Mouse (Mus musculus): ENCODE results near the gene Notch1. TPM values are rescaled to one million over a fixed set of nuclear protein-coding genes. Genes with fewer than 3 reads are reported as not detected.
A peak's percentile ranks its signal among the peaks of the same experiment; 100 is the strongest.

The Notch1 gene
- total RNA-seq, 2 experiments from 2014 or later: 9.3 to 19.0 TPM

GRCm38 (mm10) chr2:26417066-26417465 lies 99.4 kb downstream of the Notch1 start:
- no peak for ATAC-seq (replicated peaks; ENCODE audit: poor library complexity)

GRCm38 (mm10) chr2:26410931-26411411 lies 105.5 kb downstream of the Notch1 start:
- no peak for ATAC-seq (replicated peaks; ENCODE audit: poor library complexity)

GRCm38 (mm10) chr2:26410091-26410490 lies 106.4 kb downstream of the Notch1 start:
- ATAC-seq (replicated peaks; ENCODE audit: poor library complexity): no peak

- ATAC-seq (replicated peaks; ENCODE audit: poor library complexity): no peak
These were observed 107.1 kb downstream of the Notch1 start for GRCm38 (mm10) chr2:26409362-26409761.

GRCm38 (mm10) chr2:26408515-26409356 lies 107.7 kb downstream of the Notch1 start, which contains the start of gene Inpp5e:
TSS of gene Inpp5e (minus strand) at chr2:26409203.
- ATAC-seq (replicated peaks; ENCODE audit: poor library complexity): peak; percentile 98

Other genes with a start within 250 kb of the Notch1 start
- gene Ccdc187, start 222.1 kb downstream of the Notch1 start, total RNA-seq (2015): not detected in 2 replicates
- gene Ccdc187, start 222.1 kb downstream of the Notch1 start, total RNA-seq (2017): not detected in 2 replicates
- 6.7 and 7.1 TPM in 2 replicates for gene Gpsm1, start 201.1 kb downstream of the Notch1 start, total RNA-seq (2015)
- gene Gpsm1, start 201.1 kb downstream of the Notch1 start, total RNA-seq (2017): 7.4 and 11.9 TPM in 2 replicates
- gene Dnlz, start 164.6 kb downstream of the Notch1 start, total RNA-seq (2015): 6.4 and 6.8 TPM in 2 replicates
- gene Dnlz, start 164.6 kb downstream of the Notch1 start, total RNA-seq (2017): 5.8 and 6.9 TPM in 2 replicates
- gene Card9, start 155.7 kb downstream of the Notch1 start, total RNA-seq (2015): 27.3 and 33.3 TPM in 2 replicates
- gene Card9, start 155.7 kb downstream of the Notch1 start, total RNA-seq (2017): 99.2 and 121 TPM in 2 replicates
- 15.6 and 23.2 TPM in 2 replicates for gene Snapc4, start 136.0 kb downstream of the Notch1 start, total RNA-seq (2015)
- gene Snapc4, start 136.0 kb downstream of the Notch1 start, total RNA-seq (2017): 35.6 and 41.8 TPM in 2 replicates
- 44.4 and 53.5 TPM in 2 replicates for gene Entr1, start 127.3 kb downstream of the Notch1 start, total RNA-seq (2015)
- 33.6 and 37.9 TPM in 2 replicates for gene Entr1, start 127.3 kb downstream of the Notch1 start, total RNA-seq (2017)
- gene Pmpca, start 127.3 kb downstream of the Notch1 start, total RNA-seq (2015): 36.7 and 50.1 TPM in 2 replicates
- 52.8 and 62.4 TPM in 2 replicates for gene Pmpca, start 127.3 kb downstream of the Notch1 start, total RNA-seq (2017)
- gene Inpp5e, start 107.5 kb downstream of the Notch1 start, total RNA-seq (2015): 13.5 and 13.9 TPM in 2 replicates
- gene Inpp5e, start 107.5 kb downstream of the Notch1 start, total RNA-seq (2017): 5.3 and 7.1 TPM in 2 replicates
- 33.9 and 48.3 TPM in 2 replicates for gene Sec16a, start 71.4 kb downstream of the Notch1 start, total RNA-seq (2015)
- 23.9 and 29.7 TPM in 2 replicates for gene Sec16a, start 71.4 kb downstream of the Notch1 start, total RNA-seq (2017)
- gene Egfl7, start 63.4 kb upstream of the Notch1 start, total RNA-seq (2015): 29.9 and 58.3 TPM in 2 replicates
- gene Egfl7, start 63.4 kb upstream of the Notch1 start, total RNA-seq (2017): 24.6 and 24.9 TPM in 2 replicates
- gene Gm20532, start 70.0 kb upstream of the Notch1 start, total RNA-seq (2015): not detected in 2 replicates
- gene Gm20532, start 70.0 kb upstream of the Notch1 start, total RNA-seq (2017): not detected in 2 replicates
- 47.8 and 50.3 TPM in 2 replicates for gene Agpat2, start 87.8 kb upstream of the Notch1 start, total RNA-seq (2015)
- gene Agpat2, start 87.8 kb upstream of the Notch1 start, total RNA-seq (2017): 43.5 and 52.3 TPM in 2 replicates
- gene Fam69b, start 111.8 kb upstream of the Notch1 start, total RNA-seq (2015): 2.8 and 4.8 TPM in 2 replicates
- 9.2 and 9.4 TPM in 2 replicates for gene Fam69b, start 111.8 kb upstream of the Notch1 start, total RNA-seq (2017)
- gene Lcn4, start 154.6 kb upstream of the Notch1 start, total RNA-seq (2015): 0.30 and 1.6 TPM in 2 replicates
- gene Lcn4, start 154.6 kb upstream of the Notch1 start, total RNA-seq (2017): not detected in 2 replicates

Data from megakaryocyte progenitor cell, adult 5-6 weeks (primary cell).